Mouse (Mus musculus) embryonic facial prominence, embryonic 10.5 days (tissue): ENCODE measurements at regions not wholly inside any gene's neighbourhood (a gene's known extent, or its start where the extent isn't known, plus 50 kb on each side); places are given as distances from the start of the nearest gene placed in this dataset.
A peak's percentile ranks its signal among the peaks of the same experiment; 100 is the strongest.

Experiments
- DNase-seq: peaks from one replicate; pipeline ENCODE4 v3.0.0-alpha.2; 2017; ENCODE audit warnings: low spot score
- H3K27ac ChIP-seq: fragments of 300-500 bp; sonication (generic); replicated peaks from 2 replicates; pipeline ENCODE4 v1.5.1; 2016; ENCODE audit warnings: mild to moderate bottlenecking
- H3K27me3 ChIP-seq: fragments of 300-500 bp; sonication (generic); replicated peaks from 2 replicates; pipeline ENCODE4 v1.6.1; 2016; ENCODE audit warnings: low read depth, mild to moderate bottlenecking; ENCODE audit not compliant: poor library complexity, severe bottlenecking
- H3K36me3 ChIP-seq: fragments of 300-500 bp; sonication (generic); replicated peaks from 2 replicates; pipeline ENCODE4 v1.6.1; 2016; ENCODE audit warnings: mild to moderate bottlenecking, moderate library complexity
- H3K4me1 ChIP-seq: fragments of 300-500 bp; sonication (generic); 2 replicates; pipeline ENCODE4 v1.6.1; 2016
- H3K4me3 ChIP-seq: fragments of 300-500 bp; sonication (generic); 2 replicates; pipeline ENCODE4 v1.5.1; 2016; ENCODE audit warnings: mild to moderate bottlenecking, moderate library complexity
- H3K9me3 ChIP-seq: fragments of 300-500 bp; sonication (generic); 2 replicates; pipeline ENCODE4 v1.6.1; 2016; ENCODE audit warnings: mild to moderate bottlenecking
- WGBS: fragments of 180-500 bp; shearing (Covaris S2); methylation state at CpG from one replicate; pipeline ENCODE4 v1.1.7; 2016; 5-methylcytosine and 5-hydroxymethylcytosine counted together

- H3K27ac ChIP-seq: no peak overlapping the region
- 88% methylated on average over 4 of the region's 4 CpGs for WGBS
- H3K4me1 ChIP-seq: peaks cover 5% of the 10 kb centered on the region; the same call in 1 of the 2 replicates
- no peak for DNase-seq
- no peaks in the 10 kb centered on the region for H3K27me3 ChIP-seq
- H3K36me3 ChIP-seq: no peaks in the 10 kb centered on the region
- H3K9me3 ChIP-seq: no peaks in the 10 kb centered on the region
- H3K4me3 ChIP-seq: no peak overlapping the region
Measured at GRCm38 (mm10) chr13:101860704-101861103, 92.7 kb upstream of the Pik3r1 start.

- Histone ChIP-seq H3K4me1 (peaks cover 7% of the 10 kb centered on the region), H3K27ac (no peak overlapping the region), H3K4me3 (no peak overlapping the region), H3K36me3 (no peaks in the 10 kb centered on the region), H3K27me3 (no peaks in the 10 kb centered on the region), H3K9me3 (no peaks in the 10 kb centered on the region)
- peak; percentile 11 for DNase-seq
- 77% methylated on average over 13 of the region's 13 CpGs for WGBS
Measured at GRCm38 (mm10) chr13:101862011-101862410, 94.0 kb upstream of the Pik3r1 start.

GRCm38 (mm10) chr13:101863015-101863414 is 95.0 kb upstream of the Pik3r1 start:
- 88% methylated on average over 7 of the region's 7 CpGs for WGBS
- no peak for DNase-seq

GRCm38 (mm10) chr13:101863602-101864001 is 95.6 kb upstream of the Pik3r1 start:
- H3K36me3 ChIP-seq: no peaks in the 10 kb centered on the region
- 61% methylated on average over 2 of the region's 2 CpGs for WGBS
- peaks cover 7% of the 10 kb centered on the region for H3K4me1 ChIP-seq
- no peaks in the 10 kb centered on the region for H3K27me3 ChIP-seq
- no peak overlapping the region for H3K27ac ChIP-seq
- no peak for DNase-seq
- H3K9me3 ChIP-seq: no peaks in the 10 kb centered on the region
- H3K4me3 ChIP-seq: no peak overlapping the region

More at GRCm38 (mm10) chr13:101863015-101863414, 95.0 kb upstream of the Pik3r1 start:
- no peak overlapping the region for H3K27ac ChIP-seq
- no peaks in the 10 kb centered on the region for H3K27me3 ChIP-seq
- H3K4me1 ChIP-seq: peaks cover 7% of the 10 kb centered on the region
- H3K4me3 ChIP-seq: no peak overlapping the region
- H3K9me3 ChIP-seq: no peaks in the 10 kb centered on the region
- H3K36me3 ChIP-seq: no peaks in the 10 kb centered on the region

- no peaks in the 10 kb centered on the region for H3K9me3 ChIP-seq
- peak; percentile 27 for DNase-seq
- no peak overlapping the region for H3K27ac ChIP-seq
- no peaks in the 10 kb centered on the region for H3K36me3 ChIP-seq
- H3K4me1 ChIP-seq: peaks cover 7% of the 10 kb centered on the region
- 52% methylated on average over 4 of the region's 4 CpGs for WGBS
- H3K4me3 ChIP-seq: no peak overlapping the region
- 0 out of 2 replicates have a peak, but pooled peaks cover 3% of the 10 kb centered on the region for H3K27me3 ChIP-seq
Measured at GRCm38 (mm10) chr13:101866843-101867242, 98.8 kb upstream of the Pik3r1 start.

- Histone ChIP-seq H3K9me3 (no peaks in the 10 kb centered on the region), H3K36me3 (no peaks in the 10 kb centered on the region), H3K4me3 (no peak overlapping the region), H3K4me1 (no peaks in the 10 kb centered on the region), H3K27ac (no peak overlapping the region), H3K27me3 (no peaks in the 10 kb centered on the region)
- 91% methylated on average over 4 of the region's 4 CpGs for WGBS
- DNase-seq: no peak
Measured at GRCm38 (mm10) chr13:101874761-101875160, 106.7 kb upstream of the Pik3r1 start.

- Histone ChIP-seq H3K4me1 (no peaks in the 10 kb centered on the region), H3K9me3 (no peaks in the 10 kb centered on the region), H3K27me3 (no peaks in the 10 kb centered on the region), H3K4me3 (no peak overlapping the region), H3K36me3 (no peaks in the 10 kb centered on the region), H3K27ac (no peak overlapping the region)
- 92% methylated on average over 2 of the region's 2 CpGs for WGBS
- DNase-seq: no peak
Measured at GRCm38 (mm10) chr13:101876069-101876468, 108.1 kb upstream of the Pik3r1 start.

GRCm38 (mm10) chr13:101876601-101877000 is 108.6 kb upstream of the Pik3r1 start:
- 74% methylated on average over 3 of the region's 3 CpGs for WGBS
- no peak for DNase-seq
- Histone ChIP-seq H3K4me3 (no peak overlapping the region), H3K27ac (no peak overlapping the region), H3K27me3 (no peaks in the 10 kb centered on the region), H3K36me3 (no peaks in the 10 kb centered on the region), H3K9me3 (no peaks in the 10 kb centered on the region), H3K4me1 (no peaks in the 10 kb centered on the region)

GRCm38 (mm10) chr13:101878168-101878567 is 110.2 kb upstream of the Pik3r1 start:
- Histone ChIP-seq H3K9me3 (no peaks in the 10 kb centered on the region), H3K27ac (no peak overlapping the region), H3K4me1 (no peaks in the 10 kb centered on the region), H3K4me3 (no peak overlapping the region), H3K36me3 (no peaks in the 10 kb centered on the region), H3K27me3 (no peaks in the 10 kb centered on the region)
- no peak for DNase-seq

- DNase-seq: no peak
- Histone ChIP-seq H3K4me1 (no peaks in the 10 kb centered on the region), H3K9me3 (no peaks in the 10 kb centered on the region), H3K27me3 (no peaks in the 10 kb centered on the region), H3K27ac (no peak overlapping the region), H3K36me3 (no peaks in the 10 kb centered on the region), H3K4me3 (no peak overlapping the region)
- WGBS: 72% methylated on average over 8 of the region's 8 CpGs
Measured at GRCm38 (mm10) chr13:101879561-101880081, 111.6 kb upstream of the Pik3r1 start.

- Histone ChIP-seq H3K9me3 (no peaks in the 10 kb centered on the region), H3K4me3 (no peak overlapping the region)
Measured at GRCm38 (mm10) chr13:101883177-101883576, 115.2 kb upstream of the Pik3r1 start.

GRCm38 (mm10) chr13:101884752-101885151 is 116.7 kb upstream of the Pik3r1 start:
- WGBS: 88% methylated on average over 3 of the region's 3 CpGs
- Histone ChIP-seq H3K36me3 (no peaks in the 10 kb centered on the region), H3K4me1 (no peaks in the 10 kb centered on the region), H3K27ac (no peak overlapping the region), H3K9me3 (no peaks in the 10 kb centered on the region), H3K4me3 (no peak overlapping the region), H3K27me3 (no peaks in the 10 kb centered on the region)
- no peak for DNase-seq

More at GRCm38 (mm10) chr13:101883177-101883576, 115.2 kb upstream of the Pik3r1 start:
- Histone ChIP-seq H3K36me3 (no peaks in the 10 kb centered on the region), H3K27me3 (no peaks in the 10 kb centered on the region), H3K27ac (no peak overlapping the region), H3K4me1 (no peaks in the 10 kb centered on the region)
- no peak for DNase-seq

- Histone ChIP-seq H3K27ac (no peak overlapping the region), H3K4me3 (no peak overlapping the region), H3K36me3 (no peaks in the 10 kb centered on the region), H3K4me1 (peaks cover 27% of the 10 kb centered on the region), H3K27me3 (no peaks in the 10 kb centered on the region), H3K9me3 (no peaks in the 10 kb centered on the region)
- 84% methylated on average over 4 of the region's 4 CpGs for WGBS
- no peak for DNase-seq
Measured at GRCm38 (mm10) chr13:101891473-101891872, 123.5 kb upstream of the Pik3r1 start.
